Mouse (Mus musculus) liver, postnatal 0 days (tissue): Measurements from ENCODE around the gene Phospho1.

Experiments used
- CTCF ChIP-seq: sonication (generic); IDR thresholded peaks from 2 replicates; pipeline ENCODE4 v1.5.1; 2016; ENCODE audit warnings: antibody characterized with exemption, low read depth
- EP300 ChIP-seq: IDR thresholded peaks from 2 replicates; pipeline ENCODE4 v1.6.1; 2016; ENCODE audit warnings: antibody characterized with exemption, low read depth, mild to moderate bottlenecking

- TF ChIP-seq CTCF (no peak), EP300 (no peak)
Measured at GRCm38 (mm10) chr11:95833006-95833570, 8.8 kb downstream of the Phospho1 start.
